Mouse (Mus musculus): ENCODE data around the gene Cast.

The Cast gene

DNA sequence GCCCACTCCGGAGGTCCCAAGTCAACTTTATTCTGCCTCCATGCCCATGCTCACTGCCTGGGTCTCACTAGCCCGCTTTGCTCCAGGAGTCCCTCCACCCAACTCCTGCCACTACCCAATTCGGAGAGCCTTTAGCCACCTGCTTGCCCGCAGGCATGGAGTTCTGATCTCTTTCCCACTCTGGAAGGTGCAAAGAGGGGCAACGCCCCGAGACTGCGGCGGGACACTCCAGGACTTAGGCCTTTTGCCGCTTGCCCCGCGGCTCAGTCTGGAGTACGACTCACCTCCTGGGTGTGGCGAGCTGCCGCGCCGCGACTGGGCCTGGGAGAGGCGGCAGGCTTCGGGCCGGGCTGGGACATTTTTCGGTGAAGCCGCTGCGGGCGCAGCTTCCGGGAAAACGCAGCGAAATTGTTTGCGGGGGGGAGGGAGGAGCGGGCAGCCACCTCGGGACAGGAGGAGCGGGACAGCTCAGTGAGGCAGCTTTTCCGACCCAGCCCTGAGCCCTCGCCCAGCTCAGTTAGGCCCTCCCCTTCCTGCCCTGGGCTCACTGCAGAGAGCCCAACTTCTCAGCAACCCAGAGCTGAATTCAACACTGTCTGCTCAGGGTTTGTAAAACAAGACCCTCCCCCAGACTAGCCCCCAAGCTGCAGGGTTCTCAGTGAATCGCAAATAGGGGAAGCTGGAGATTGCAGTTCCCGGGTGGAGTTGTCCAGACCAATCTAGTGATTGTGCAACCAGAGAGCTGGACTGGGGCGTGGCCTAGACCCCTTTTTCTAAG lies at the start of gene Cast:
Gene Cast (minus strand): TSS at position 659 of the 778 bp plus-strand sequence.
- peak; percentile 60 to 75 for DNase-seq

DNA sequence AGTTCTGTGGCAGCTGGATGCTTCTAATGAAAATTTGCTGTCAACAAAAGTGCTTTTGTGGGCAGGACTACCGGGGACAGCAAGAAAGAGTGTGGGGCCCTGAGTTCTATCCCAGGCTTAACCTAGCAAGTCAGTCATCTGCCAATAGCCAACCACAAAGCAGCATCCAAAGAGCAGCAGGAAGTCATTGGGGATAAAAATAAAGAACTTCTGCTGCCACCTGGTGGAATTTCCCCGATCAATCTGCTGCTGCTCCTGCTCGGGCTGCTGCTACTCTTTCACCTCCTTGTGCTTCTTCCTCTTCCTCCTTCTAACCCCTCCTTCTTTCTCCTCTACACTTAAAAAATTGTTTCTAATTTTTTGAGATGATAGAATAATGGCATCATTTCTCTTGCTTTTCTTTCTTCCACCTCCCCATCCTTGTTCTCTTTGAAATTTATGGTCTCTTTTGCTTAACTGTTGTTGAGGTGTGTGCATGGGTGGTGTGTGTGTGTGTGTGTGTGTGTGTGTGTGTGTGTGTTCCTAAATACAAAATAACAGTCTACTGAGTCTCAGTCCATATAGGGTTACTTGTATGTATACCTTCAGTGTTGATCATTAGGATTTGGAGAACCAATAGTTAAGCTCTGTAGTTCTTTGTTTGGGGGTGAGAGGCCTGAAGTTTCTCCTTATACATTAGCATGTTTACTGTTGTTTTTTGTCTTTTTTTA lies 45.9 kb upstream of the Cast start:
- peak; percentile 77 to 85 for DNase-seq

DNA sequence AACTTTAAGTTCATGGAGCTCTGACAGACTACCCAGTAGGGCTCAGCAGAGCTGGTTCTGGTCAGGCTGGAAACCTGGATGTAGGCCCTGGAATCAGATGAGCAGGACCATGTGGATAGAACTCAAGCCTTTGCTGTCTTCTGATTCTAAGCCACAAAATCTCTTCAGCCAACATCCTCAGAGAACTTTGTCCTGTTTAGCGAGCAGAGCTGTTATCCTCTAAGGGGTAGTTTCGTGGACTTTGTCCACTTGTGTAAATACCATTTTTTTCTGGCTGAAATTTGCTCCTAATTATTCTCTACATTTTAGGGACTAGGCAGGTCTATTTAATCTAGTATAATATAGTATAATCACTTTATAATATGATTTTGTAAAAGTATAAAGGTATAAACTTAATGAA lies 42.2 kb upstream of the Cast start:
- no peak for DNase-seq

DNA sequence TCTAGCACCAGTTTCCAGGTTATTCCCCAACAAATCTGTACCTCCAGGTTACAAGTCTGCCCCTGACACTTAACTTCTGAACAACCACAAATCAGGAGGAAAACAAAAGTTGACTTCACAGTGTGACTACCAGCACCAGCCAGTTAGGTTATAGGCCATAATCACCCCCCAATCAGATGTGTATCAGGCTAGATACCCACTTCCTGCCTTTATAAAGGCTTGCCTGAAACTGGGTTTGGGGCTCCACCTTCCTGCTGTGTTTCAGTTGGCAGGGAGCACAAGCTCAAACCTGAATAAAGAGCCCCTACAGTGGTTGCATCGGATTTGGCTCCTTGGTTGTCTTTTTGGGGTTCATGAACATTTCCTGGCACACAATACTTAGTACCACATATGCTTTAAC lies 37.3 kb upstream of the Cast start:
- DNase-seq, result no peak

DNA sequence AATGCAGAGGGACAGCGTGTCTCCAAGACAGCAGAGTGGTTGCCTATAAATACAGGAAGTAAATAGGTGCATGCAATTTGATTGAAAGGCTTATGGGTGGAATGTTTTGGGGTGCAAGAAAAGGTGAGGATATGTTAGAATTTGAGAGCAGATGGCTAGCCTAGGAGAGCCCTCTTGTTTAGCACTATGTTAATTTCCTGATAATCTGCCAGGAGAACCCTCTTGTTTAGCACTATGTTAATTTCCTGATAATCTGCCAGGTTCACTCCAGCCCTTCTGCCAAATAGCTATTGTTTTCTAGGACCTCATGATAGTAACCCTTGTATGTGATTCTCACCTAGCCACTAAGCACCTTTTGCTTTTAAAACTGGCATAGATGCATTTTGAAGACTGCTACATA lies 25.9 kb upstream of the Cast start:
- no peak for DNase-seq

DNA sequence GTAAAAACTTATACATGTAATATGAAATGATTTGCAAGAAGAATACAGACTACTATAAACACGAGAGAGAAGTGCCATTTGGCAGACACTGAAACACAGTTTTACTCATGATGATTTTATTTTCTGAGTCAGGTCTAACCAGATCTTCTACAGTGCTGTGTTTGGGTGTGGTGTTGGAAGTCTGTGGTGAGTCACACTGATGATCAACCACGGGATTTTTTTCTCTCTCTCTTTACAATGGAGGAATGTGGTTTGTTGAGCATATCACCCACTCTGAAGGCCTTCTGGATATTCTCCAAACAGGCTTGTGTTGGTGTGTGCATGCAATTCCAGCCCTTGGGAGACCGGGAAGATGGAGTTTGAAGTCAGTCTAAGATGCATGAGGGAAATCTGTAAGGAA lies 13.5 kb upstream of the Cast start:
- DNase-seq, result no peak

DNA sequence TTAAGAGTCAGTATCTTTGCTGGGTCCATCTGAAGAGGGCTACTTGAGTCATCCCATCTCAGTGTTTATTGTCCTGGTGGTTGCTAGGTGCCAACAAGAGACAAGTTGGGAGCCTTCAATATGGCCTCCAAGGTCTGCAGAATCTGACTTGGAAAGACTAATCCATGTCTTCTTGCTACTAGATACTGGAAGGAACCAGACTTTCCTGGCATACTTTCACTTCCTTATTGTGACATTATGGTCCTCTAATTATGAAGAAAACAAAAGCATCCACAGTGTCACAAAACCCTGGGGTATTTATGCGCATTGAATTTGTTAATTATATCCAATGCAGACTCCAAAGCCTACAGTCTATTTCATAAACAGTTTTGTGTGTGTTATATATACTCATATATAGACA lies 7.1 kb upstream of the Cast start:
- DNase-seq, result no peak

DNA sequence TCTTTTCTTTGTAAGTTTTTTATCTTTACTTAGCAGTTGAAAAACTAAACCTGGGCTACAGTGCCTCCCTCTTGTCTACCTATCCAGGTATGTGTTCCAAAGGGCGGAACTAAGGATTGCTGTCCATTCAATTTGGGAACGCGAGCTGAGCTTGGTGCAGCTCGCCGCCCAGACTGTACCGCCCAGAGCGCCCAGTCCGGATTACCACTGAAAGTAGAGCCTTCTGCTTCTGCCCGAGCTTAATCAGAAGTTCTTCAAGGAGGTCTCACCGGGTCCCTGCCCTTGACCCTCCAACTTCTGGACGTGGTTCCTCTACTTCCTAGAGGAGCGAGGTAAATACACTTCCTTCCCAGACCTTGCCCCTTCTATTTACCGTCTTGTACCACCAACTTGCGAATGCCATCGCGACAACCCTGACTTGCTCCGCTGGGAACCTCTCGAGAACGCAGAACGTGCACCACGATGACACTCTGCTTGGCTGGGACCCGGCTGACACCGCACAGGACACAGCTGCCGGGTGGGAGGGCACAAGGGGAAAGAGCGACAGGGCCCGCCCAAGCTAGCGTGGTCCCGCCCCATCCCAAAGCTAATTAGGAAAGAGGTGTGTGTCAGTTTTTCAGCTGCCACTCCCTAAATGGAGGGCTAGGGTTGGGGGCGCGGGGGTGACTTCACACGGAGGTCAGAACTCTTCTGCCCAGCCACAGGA lies 1.0 kb downstream of the Cast start:
- peak; percentile 80 to 88 for DNase-seq

DNA sequence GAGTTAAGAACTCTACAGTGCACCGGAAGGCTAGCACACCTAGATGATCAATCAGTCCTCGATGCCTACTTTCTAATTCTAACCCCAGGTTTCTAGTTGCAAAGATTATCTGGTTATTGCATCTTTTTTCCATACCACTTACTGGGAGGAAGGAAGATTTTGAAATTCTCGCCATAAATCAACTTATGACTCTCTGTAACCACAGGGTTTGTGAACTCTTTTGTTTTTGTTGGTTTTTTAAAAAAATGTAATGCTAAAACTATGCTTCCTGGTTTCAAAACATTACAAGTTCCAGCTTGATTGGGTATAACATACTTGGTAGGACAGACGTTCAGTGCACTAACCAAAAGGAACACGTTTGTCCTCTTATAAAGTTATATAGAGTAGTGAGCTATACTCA lies 1.7 kb downstream of the Cast start:
- DNase-seq, result no peak

DNA sequence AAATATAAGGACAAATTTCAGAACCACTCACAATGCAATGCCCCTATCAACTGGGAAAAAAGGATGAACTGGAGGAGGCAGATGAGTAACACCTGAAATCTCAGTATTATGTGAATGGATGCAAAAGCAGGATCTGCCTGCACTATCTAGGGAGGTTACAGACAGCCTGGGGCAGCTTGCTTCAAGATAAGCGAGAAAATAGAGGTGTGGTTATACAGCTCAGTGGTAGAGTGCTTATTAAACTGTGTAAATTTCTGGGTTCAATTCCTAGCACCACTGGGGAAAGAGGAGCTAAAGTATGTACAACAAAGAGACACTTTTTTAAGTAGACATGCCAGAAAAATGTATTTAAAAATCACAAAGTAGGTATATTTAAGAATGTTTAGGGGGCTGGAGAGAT lies 14.2 kb downstream of the Cast start:
- DNase-seq, result no peak

DNA sequence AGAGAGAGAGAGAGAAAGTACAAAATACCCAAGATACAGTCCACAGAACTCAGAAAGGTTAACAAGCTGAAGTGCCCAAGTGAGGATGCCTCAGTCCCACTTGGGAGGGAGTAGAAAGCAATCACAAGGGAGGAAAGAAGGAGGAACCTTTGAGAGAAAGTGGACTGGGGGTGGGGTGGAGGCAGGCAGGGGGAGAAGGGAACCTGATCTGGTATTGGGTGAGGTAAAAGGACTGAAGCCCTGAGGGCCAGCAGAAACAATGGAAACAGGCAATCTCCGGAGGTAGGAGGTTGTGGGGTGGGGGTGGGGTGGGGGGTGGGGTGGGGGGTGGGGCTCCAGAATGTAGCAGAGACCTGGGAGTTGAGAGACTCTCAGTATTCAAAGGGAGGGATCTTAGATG lies 20.9 kb downstream of the Cast start:
- no peak for DNase-seq

DNA sequence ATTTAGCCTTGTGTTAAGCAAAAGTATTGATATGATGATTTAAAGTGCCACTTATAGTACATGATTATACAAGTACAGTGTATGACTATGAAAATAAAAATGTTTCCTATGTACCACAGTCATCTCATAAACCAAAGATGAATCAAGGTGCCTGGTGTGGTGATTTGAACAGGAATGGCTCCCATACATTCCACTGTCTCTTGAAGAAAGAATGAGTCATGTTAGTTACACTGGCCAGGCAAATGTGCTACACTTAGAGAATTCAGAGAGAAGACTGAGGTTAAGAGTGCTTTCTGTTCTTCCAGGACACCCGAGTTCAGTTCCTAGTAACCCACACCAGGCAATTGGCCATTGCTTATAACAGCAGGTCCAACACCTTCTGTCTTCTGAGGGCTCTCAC lies 36.5 kb downstream of the Cast start:
- no peak for DNase-seq

DNA sequence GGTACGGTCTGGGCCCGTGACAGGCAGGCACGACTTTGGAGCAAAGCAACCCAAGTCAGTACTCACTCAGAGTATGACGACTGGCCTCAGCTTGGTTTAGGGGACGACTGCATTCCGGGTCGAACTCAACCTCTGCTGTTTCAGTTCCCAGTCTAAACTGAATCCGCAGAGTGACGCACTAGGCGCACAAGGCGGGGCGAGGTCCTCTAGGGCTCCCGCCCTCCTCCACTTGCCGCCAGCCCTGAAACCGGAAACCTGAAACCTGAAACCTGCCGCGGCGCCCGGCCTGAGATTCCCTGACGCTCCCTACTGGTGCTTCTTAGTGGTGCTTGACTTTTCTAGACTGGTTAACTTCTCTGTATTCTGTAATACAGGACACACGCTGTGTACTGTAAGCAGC lies 38.1 kb downstream of the Cast start:
- DNase-seq, result peak; percentile 94 to 96

DNA sequence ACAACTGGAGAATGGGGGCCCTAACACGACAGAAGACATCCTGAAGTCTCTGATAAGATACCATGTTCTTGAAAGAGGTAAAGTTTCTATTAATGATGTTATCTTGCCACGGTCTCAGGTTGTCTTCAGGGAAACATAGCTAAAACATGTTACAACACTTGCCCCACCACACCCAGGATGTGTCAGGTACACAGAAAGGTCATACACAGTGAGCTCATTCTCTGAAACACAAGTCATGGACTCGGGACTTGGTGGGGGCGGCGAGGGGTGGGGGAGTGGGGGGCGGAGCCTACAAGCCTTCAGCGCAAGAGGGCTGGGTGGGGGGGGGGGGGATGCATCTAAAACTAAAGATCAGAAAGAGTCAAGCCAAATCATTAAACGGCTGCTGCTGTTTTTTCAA lies 38.7 kb downstream of the Cast start:
- DNase-seq, result no peak

DNA sequence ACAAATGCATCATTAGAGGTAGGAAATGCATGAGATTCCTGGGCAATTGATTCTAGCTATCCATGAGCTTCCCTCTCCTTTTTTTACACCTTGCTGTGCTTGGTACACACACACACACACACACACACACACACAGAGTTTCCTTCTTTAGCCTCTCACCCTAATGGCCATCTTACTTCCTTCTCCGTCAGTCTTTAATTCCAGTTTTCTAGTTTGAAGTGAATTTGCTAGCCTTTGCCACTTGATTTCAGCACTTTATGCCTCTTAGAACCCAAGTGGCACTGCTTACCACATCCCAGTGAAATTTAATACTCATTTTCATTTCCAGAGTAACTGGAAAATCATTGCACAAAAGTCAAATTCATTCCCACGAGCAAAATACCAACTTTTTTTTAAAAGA lies 41.4 kb downstream of the Cast start:
- no peak for DNase-seq

DNA sequence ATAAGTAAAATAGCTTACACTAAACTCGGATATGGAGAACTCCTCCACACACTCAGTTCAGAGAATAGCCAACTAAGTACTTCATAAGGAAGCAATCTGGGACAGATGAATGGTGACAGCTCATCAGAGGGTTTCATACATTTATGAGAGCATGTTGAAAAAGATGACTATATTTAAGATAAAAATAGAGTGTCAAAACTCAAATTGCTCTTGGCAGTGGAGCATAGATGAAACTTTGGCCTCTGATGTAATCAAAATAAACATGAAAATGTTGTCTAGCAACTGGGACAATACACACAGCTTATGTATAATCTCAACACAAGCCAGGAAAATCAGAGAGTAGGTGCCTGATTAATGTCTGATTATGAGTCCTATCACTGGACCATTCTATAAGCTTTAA lies 45.9 kb downstream of the Cast start:
- no peak for DNase-seq

DNA sequence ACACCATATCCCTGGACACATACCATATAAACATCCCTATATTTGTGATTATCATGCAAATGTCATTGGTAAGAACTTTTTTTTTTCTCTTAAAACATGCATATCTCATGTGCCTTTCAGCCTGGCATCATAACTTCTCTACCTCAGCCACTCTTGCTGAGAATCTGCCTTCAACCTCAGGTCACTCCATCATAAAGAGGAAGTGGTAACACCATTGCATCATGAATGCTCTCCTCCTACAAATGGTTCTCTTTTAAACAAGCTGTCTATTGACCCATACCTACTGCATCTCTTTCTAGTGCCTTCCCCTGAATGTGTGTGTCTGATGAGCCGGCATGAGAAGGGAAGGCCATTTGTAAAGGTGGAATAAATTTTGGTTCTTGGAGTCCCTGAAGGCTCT lies 49.5 kb downstream of the Cast start:
- no peak for DNase-seq

DNA sequence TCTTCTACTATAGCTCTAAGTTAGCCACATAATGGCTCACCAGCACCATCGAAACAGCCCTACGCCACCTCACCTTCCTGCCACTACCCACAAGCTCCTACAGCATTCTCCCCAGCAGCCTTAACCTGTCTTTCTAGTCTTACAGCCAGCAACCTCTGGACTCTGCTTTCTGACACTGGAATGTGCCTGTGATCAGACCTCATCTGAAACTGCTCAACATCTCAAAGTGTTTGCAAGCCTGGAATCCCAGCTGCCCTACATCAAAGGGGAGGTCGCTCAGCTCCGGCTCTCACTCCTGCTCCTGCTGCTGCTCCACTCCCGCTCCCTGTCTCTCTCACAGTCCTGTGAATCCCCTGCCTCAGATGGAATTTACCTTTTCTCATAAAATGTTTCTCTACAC lies 65.4 kb downstream of the Cast start:
- no peak for DNase-seq

DNA sequence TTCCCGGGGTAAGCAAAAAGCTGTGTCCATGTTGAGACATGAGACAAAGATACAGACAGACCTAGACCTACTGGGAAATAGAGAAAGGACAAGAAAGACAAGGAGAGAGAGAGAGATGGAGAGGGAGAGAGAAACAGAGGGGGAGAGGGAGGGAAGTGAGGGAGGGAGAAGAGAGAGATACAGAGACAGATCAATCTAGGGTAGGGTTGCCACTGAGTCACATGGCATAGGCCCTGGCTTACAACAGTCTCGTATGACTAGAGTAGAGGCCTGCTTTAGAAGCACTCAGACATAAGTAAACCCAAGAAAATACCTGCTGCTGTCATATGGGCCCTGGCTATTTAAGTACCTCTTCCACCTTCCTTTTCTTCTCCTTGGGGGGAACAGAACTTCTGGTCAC lies 72.2 kb downstream of the Cast start:
- no peak for DNase-seq

DNA sequence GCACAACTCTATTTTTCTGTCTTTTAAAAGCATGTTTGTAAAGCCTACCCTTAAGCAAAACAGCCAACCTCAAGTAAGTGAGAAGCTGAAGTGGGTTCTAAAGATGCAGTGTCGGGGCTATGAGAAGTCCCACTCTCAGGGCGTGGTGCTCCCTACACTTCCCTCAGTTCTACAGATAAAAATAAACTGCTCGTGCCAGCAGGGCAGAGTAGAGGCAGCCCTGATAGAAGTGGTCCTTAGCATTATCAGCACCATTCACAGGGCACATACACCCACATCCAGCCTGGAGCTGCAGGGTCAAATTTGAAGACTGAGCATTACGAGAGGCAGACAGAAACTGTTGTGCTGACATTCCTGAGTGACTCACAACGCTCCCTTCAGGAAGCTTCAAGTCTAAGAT lies 72.8 kb downstream of the Cast start:
- no peak for DNase-seq

DNA sequence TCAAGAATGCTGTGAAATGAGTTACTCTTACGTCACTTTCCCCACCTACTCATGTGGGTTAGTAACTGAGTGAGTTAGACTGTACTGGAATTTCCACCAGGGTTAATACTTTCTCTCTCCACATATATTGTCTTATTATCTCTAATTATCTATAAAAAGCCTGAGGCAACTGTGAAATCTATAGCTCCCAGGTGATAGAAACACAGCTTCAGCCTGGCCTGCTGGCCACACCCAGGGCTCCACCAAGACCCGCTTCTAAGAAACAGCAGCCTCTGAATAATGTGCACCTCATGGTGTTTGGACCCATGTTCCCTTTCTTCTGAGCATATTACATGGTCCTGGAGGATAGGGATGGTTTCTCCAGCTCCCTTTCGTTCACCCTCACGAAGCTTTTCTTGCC lies 74.9 kb downstream of the Cast start:
- DNase-seq, result no peak

DNA sequence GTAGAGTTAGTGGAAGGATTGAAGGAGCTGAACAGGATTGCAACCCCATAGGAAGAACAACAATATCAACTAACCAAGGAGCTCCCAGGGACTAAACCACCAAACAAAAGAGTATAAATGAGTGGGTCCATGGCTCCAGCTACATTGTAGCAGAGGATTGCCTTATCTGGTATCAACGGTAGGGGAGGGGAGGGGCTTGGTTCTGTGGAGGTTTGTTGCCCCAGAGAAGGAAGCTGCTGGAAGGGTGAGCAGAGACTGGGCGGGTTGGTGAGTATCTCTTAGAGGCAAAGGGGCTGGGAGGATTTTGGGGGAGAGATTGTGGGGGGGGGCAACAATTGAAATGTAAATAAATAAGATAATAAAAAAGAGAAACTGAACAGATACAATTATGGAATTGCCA lies 89.6 kb downstream of the Cast start:
- DNase-seq, result no peak

DNA sequence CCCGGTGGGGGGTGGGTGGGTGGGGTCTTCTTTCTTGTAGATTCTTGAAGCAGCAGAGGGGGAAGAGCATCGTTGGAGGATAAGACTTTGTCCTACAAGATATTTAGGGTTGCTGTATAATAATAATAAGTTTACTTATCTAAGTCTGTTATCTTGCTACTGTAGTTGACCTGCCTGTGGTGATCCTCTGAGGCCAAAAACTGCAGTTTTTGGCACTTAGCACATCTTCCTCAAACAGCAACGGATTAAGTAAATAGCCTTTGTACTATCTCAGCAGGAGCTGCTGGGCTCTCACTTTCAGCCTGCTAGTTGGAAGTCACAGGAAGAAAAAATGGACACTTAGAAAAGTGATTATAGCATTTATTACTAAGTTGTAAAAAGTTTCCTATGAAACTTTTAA lies 112.4 kb downstream of the Cast start:
- no peak for DNase-seq
